Mouse (Mus musculus) liver, adult 2 months (tissue): ENCODE data around the gene Tbcc.

ENCODE experiments used
- CTCF ChIP-seq: fragments of 200-500 bp; IDR thresholded peaks from 2 replicates; pipeline ENCODE4 v1.5.1; 2011; ENCODE audit warnings: low read depth, low read length, control low read depth
- POLR2A ChIP-seq: fragments of 200-500 bp; IDR thresholded peaks from 2 replicates; pipeline ENCODE4 v1.6.1; 2011; ENCODE audit warnings: low read length, control low read depth; ENCODE audit not compliant: insufficient read depth; ENCODE audit errors: extremely low read depth

- TF ChIP-seq CTCF (no peak), POLR2A (no peak)
Measured at GRCm38 (mm10) chr17:46843716-46844115, 46.8 kb upstream of the Tbcc start.
